Mouse (Mus musculus) kidney, adult 11 months (tissue): Measurements from ENCODE around the gene C530025M09Rik.

ENCODE experiments used
- DNase-seq: peaks from one replicate; pipeline ENCODE4 v3.0.0; 2022

C530025M09Rik gene

GRCm38 (mm10) chr2:149830536-149831458 is at the start of gene C530025M09Rik:
C530025M09Rik (minus strand) TSS chr2:149831213.
- DNase-seq = no peak

DNA sequence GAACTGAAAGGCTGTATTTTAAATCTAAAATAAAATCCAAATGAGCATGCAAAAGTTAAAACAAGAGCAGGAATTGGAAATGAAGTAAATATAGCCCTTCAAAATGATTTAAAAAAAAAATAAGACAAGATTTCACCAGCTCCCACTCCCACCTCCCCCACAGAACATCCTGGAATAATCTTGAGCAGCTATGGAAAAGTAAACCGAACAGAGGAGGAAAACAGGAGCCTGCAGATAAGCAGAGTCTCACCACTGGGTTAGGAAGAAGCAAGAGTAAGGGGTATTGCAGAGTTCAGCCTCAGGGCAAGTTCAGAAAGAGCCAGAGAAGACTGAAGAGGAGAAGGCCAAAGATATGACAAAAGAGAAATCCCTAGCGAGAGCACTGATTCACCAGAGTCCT is 46.9 kb upstream of the C530025M09Rik start:
- no peak for DNase-seq

- no peak for DNase-seq
These were observed 42.3 kb upstream of the C530025M09Rik start for GRCm38 (mm10) chr2:149873346-149873745.

DNA sequence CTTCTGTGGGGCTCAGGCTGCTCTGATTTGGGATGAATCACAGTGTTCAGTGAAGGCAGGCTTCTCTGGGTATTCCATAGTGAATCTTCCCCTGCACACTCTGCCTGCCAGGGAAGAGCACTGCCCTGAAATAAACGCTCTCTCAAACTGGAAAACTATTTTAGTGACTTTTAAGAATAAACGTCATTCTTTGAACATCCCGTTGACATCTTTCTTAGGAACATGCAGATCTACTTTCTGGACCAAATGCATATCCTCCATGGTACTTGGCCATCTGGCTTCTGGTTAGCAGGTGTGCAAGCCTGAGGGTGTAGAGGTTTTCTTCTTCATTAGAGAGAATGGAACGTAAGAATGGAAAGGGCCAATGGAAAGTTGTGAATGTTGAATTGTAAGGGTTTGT is 41.5 kb upstream of the C530025M09Rik start:
- DNase-seq = no peak

DNA sequence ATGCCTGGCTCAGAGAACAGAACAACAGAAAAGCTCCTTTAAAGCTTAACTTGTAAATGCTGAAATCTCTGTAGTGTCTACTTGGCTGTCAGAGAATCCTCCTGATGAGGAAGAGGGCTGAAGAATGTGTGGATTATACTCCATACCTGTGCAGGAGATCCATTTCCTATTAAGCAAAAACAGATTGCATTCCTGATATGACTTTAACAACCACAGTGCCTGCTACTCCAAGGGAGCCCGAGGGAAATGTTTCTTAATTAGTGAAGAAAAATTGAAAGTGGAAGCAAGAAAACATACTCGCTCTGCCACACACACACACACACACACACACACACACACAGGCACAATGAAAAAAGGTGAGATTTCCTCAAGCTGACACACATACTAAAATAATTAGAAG is 39.5 kb upstream of the C530025M09Rik start:
- no peak for DNase-seq

DNA sequence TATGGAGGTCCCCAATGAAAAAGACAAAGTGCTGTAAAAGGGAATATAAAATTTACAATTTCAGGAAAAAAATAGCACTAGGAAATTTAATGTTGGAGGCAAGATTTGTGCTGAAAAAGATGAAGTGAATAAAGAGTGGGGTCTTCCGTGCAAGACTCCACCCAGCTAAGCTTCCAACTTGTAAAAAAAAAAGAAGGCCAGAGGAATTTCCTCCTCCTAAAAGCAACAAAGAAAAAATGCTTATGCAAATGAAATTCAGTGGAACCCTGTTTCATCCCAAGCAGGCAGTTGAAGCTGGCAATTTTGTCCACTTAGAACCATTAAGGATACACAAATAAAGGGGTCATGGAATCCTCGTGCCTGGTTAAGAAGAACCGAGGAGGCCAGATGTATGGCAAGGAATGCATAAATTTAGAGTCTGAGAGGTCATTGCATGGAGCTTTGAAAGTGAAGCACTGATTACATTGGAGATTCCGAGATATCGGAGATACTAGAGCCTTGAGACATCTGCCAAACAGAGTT is 35.0 kb upstream of the C530025M09Rik start:
- DNase-seq = no peak

GRCm38 (mm10) chr2:149861002-149861401 is 30.0 kb upstream of the C530025M09Rik start:
- no peak for DNase-seq

- no peak for DNase-seq
These were observed 17.8 kb upstream of the C530025M09Rik start for GRCm38 (mm10) chr2:149848778-149849177.

- DNase-seq = no peak
These were observed 13.6 kb upstream of the C530025M09Rik start for GRCm38 (mm10) chr2:149844575-149844974.

GRCm38 (mm10) chr2:149839666-149840065 is 8.7 kb upstream of the C530025M09Rik start:
- DNase-seq = no peak

GRCm38 (mm10) chr2:149836471-149837135 is 5.6 kb upstream of the C530025M09Rik start:
- no peak for DNase-seq

DNA sequence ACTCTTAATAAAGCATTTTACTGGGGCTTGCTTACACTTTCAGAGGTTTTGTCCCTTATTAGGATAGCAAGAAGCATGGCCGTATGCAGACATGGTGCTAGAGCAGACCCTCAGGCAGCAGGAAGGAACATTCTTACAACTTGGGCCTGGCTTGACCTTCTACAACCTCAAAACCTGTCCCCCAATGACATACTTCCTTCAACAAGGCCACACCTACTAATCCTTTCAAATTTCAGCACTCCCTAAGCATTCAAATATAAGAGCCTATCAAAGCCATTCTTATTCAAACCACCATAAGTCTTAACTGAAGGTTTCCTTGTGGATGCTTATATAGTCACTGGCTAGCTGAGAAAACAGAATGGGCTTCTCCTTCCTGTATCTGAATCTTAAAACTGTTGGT is 4.1 kb upstream of the C530025M09Rik start:
- DNase-seq = no peak

- DNase-seq = no peak
These were observed 1.3 kb upstream of the C530025M09Rik start for GRCm38 (mm10) chr2:149832301-149832700.

GRCm38 (mm10) chr2:149831459-149832245 is 639 bp upstream of the C530025M09Rik start:
- no peak for DNase-seq

DNA sequence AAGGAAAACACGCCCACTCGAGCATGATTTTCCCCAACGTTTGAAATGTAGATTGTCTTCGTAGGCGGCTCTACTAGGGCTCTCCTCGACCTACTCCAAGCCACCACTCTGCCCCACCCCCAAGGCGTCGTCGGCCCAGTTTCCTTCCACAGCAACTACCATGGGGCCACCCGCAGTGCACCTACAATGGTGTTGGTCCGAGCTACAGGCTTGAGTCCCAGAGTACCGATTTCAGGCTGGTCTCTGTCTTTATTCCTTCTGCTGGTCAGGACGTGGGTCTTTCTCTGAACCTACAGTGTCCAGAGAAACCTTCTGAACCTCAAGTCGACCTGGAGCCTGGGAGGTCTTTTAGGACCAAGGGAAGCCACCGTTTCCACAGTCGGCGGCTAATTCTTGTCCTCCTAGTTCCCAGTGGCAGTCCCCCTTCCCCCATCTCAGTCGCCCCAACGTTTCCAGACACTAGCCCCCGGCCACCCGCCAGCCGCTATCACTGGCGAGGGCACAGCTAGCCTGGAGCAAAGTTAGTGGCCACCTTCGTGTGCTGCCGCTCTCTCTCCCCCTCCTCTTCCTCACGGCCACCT is 968 bp downstream of the C530025M09Rik start:
- no peak for DNase-seq

- DNase-seq = no peak
These were observed 2.1 kb downstream of the C530025M09Rik start, which contains the start of gene Syndig1 for GRCm38 (mm10) chr2:149828911-149829310. Syndig1 (plus strand) TSS chr2:149829211.

- DNase-seq = no peak
These were observed 10.8 kb downstream of the C530025M09Rik start for GRCm38 (mm10) chr2:149820201-149820600.

DNA sequence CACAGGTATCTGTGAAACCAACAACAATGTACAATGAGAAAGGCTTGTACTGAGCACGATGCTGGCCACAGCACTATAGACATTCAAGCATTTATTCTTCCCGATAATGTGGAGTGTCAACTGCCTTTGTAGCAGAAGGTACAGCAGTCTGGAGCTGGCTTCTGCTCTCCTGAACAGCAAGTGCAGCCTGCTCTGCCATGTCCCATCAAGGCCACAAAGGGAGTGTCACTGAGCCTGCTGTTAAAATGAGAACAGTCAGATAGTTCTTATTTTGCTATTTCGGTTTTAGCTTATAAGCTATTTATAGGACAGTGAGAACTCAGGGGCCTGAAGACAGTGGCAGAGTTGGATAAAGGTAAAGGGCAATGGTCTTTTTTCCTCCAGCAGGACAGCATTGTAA is 11.3 kb downstream of the C530025M09Rik start:
- DNase-seq = no peak

GRCm38 (mm10) chr2:149818395-149818794 is 12.6 kb downstream of the C530025M09Rik start:
- no peak for DNase-seq

GRCm38 (mm10) chr2:149812899-149813298 is 18.1 kb downstream of the C530025M09Rik start:
- DNase-seq = no peak

- no peak for DNase-seq
These were observed 25.8 kb downstream of the C530025M09Rik start for GRCm38 (mm10) chr2:149805256-149805655.

GRCm38 (mm10) chr2:149804599-149805140 is 26.3 kb downstream of the C530025M09Rik start:
- no peak for DNase-seq
